Mouse (Mus musculus) MEL (cell line): ENCODE measurements around the gene Kl.

ENCODE experiments used
- CTCF ChIP-seq, 3 experiments: IDR thresholded peaks in 2 of 3; conservative IDR thresholded peaks in 1 of 3; 2 replicates each; pipeline ENCODE4 v1.5.1; 2011 to 2012; ENCODE audit warnings: low read length in 3 of 3, low read depth in 2 of 3, mild to moderate bottlenecking in 2 of 3, improper control_type of control experiment in 1 of 3, inconsistent platforms in 1 of 3, mixed read lengths in 1 of 3, moderate library complexity in 1 of 3; ENCODE audit not compliant: control insufficient read depth in 1 of 3, insufficient read depth in 1 of 3, poor library complexity in 1 of 3, severe bottlenecking in 1 of 3
- EP300 ChIP-seq, 2 experiments: IDR thresholded peaks; 2 replicates each; pipeline ENCODE4 v1.6.1; 2011; ENCODE audit warnings: improper control_type of control experiment in 2 of 2, low read length in 2 of 2, low read depth in 1 of 2, mild to moderate bottlenecking in 1 of 2
- POLR2A ChIP-seq, 2 experiments: IDR thresholded peaks; 2 replicates each; pipeline ENCODE4 v1.6.1; 2011 to 2012; ENCODE audit warnings: low read length in 2 of 2, mild to moderate bottlenecking in 2 of 2, control low read depth in 1 of 2, improper control_type of control experiment in 1 of 2, low read depth in 1 of 2, moderate library complexity in 1 of 2; ENCODE audit not compliant: control insufficient read depth in 1 of 2, insufficient read depth in 1 of 2, poor library complexity in 1 of 2

DNA sequence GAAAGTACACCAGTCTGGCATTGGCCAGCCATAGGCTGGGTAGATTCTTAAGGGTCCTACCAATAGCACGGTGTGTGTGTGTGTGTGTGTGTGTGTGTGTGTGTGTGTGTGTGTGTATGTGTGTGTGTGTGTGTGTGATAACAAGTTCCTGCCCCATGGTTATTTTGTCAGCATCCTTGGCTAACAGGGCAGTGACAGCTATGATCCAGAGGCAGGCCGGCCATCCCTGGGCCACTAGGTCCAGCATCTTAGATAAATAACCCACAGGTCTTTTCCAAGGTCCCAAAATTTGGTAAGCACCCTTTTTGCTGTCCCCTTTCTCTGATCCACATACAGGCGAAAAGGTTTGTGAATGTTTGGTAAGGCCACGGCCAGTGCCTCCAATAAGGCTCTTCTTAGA lies 49.6 kb downstream of the Kl start:
- TF ChIP-seq CTCF (IDR thresholded peaks at IDR 0.05 in 2 of 3, conservative IDR thresholded peaks at IDR 0.05 in 1 of 3; ENCODE audit: control insufficient read depth in 1 of 3, insufficient read depth in 1 of 3, low read depth in 2 of 3, low read length in 3 of 3, poor library complexity in 1 of 3, severe bottlenecking in 1 of 3) (no peak), POLR2A (IDR thresholded peaks at IDR 0.05; ENCODE audit: control insufficient read depth in 1 of 2, insufficient read depth in 1 of 2, low read depth in 1 of 2, low read length in 2 of 2, poor library complexity in 1 of 2) (no peak), EP300 (IDR thresholded peaks at IDR 0.05; ENCODE audit: low read depth in 1 of 2, low read length in 2 of 2) (no peak)
